Mouse (Mus musculus): ENCODE measurements around the gene Lce1f. TPM values are rescaled to one million over a fixed set of nuclear protein-coding genes. Genes with fewer than 3 reads are reported as not detected.

Lce1f gene
- polyA plus RNA-seq, 1 experiment = not detected

- TF ChIP-seq GATA1 (IDR thresholded peaks at IDR 0.05; ENCODE audit: low read length) (no peak), TAL1 (IDR thresholded peaks at IDR 0.05; ENCODE audit: low read length) (no peak)
- no peaks in the 10 kb centered on the region for H3K36me3 ChIP-seq (ENCODE audit: control insufficient read depth)
- H3K4me3 ChIP-seq (replicated peaks) = no peak within 1 kb of the TSS
- no peaks in the 10 kb centered on the region for H3K27me3 ChIP-seq (ENCODE audit: control insufficient read depth)
- H3K4me1 ChIP-seq (ENCODE audit: control insufficient read depth) = no peaks in the 10 kb centered on the region
- H3K9me3 ChIP-seq (ENCODE audit: control insufficient read depth, low read length) = no peaks in the 10 kb centered on the region
These were observed 33.0 kb downstream of the Lce1f start, which contains the start of gene Lce1d for GRCm38 (mm10) chr3:92687110-92687509. Gene Lce1d (minus strand): TSS chr3:92687210.

- Histone ChIP-seq H3K9me3 (ENCODE audit: control insufficient read depth, low read length) (no peaks in the 10 kb centered on the region), H3K36me3 (ENCODE audit: control insufficient read depth) (no peaks in the 10 kb centered on the region), H3K4me3 (replicated peaks) (no peak within 1 kb of the TSS), H3K4me1 (ENCODE audit: control insufficient read depth) (no peaks in the 10 kb centered on the region), H3K27me3 (ENCODE audit: control insufficient read depth) (no peaks in the 10 kb centered on the region)
- TF ChIP-seq TAL1 (IDR thresholded peaks at IDR 0.05; ENCODE audit: low read length) (no peak), GATA1 (IDR thresholded peaks at IDR 0.05; ENCODE audit: low read length) (no peak)
These were observed 41.2 kb downstream of the Lce1f start, which contains the start of gene Lce1c for GRCm38 (mm10) chr3:92678947-92679346. Gene Lce1c (plus strand): TSS chr3:92679247.

- Histone ChIP-seq H3K4me3 (replicated peaks) (no peak within 1 kb of the TSS), H3K27me3 (ENCODE audit: control insufficient read depth) (no peaks in the 10 kb centered on the region), H3K9me3 (ENCODE audit: control insufficient read depth, low read length) (no peaks in the 10 kb centered on the region), H3K4me1 (ENCODE audit: control insufficient read depth) (no peaks in the 10 kb centered on the region), H3K36me3 (ENCODE audit: control insufficient read depth) (no peaks in the 10 kb centered on the region)
- TF ChIP-seq GATA1 (IDR thresholded peaks at IDR 0.05; ENCODE audit: low read length) (no peak), TAL1 (IDR thresholded peaks at IDR 0.05; ENCODE audit: low read length) (no peak)
These were observed 49.9 kb downstream of the Lce1f start, which contains the start of gene Lce1a2 for GRCm38 (mm10) chr3:92670215-92670614. Gene Lce1a2 (minus strand): TSS chr3:92670315.

Other genes starting within 250 kb of the Lce1f start
- not detected in 2 replicates for gene Sprr1a, start 234.5 kb downstream of the Lce1f start, polyA plus RNA-seq (2012)
- gene Sprr4, start 219.9 kb downstream of the Lce1f start, polyA plus RNA-seq (2012) = not detected in 2 replicates
- not detected in 2 replicates for gene 2310046K23Rik, start 185.8 kb downstream of the Lce1f start, polyA plus RNA-seq (2012)
- gene Ivl, start 146.6 kb downstream of the Lce1f start, polyA plus RNA-seq (2012) = not detected in 2 replicates
- gene Smcp, start 131.4 kb downstream of the Lce1f start, polyA plus RNA-seq (2012) = not detected in 2 replicates
- gene 2210017I01Rik, start 112.9 kb downstream of the Lce1f start, polyA plus RNA-seq (2012) = not detected in 2 replicates
- gene Lce6a, start 98.7 kb downstream of the Lce1f start, polyA plus RNA-seq (2012) = not detected in 2 replicates
- gene Lce1a1, start 72.0 kb downstream of the Lce1f start, polyA plus RNA-seq (2012) = not detected in 2 replicates
- gene Lce1b, start 63.4 kb downstream of the Lce1f start, polyA plus RNA-seq (2012) = not detected in 2 replicates
- not detected in 2 replicates for gene Lce1a2, start 50.0 kb downstream of the Lce1f start, polyA plus RNA-seq (2012)
- gene Lce1c, start 41.1 kb downstream of the Lce1f start, polyA plus RNA-seq (2012) = not detected in 2 replicates
- gene Lce1d, start 33.1 kb downstream of the Lce1f start, polyA plus RNA-seq (2012) = not detected in 2 replicates
- not detected in 2 replicates for gene Lce1e, start 11.3 kb downstream of the Lce1f start, polyA plus RNA-seq (2012)
- gene Gm38119, start 18.7 kb upstream of the Lce1f start, polyA plus RNA-seq (2012) = not detected in 2 replicates
- not detected in 2 replicates for gene Lce1g, start 32.0 kb upstream of the Lce1f start, polyA plus RNA-seq (2012)
- not detected in 2 replicates for gene Lce1h, start 44.7 kb upstream of the Lce1f start, polyA plus RNA-seq (2012)
- gene Lce1i, start 58.5 kb upstream of the Lce1f start, polyA plus RNA-seq (2012) = not detected in 2 replicates
- not detected in 2 replicates for gene Lce1j, start 70.2 kb upstream of the Lce1f start, polyA plus RNA-seq (2012)
- not detected in 2 replicates for gene Lce1k, start 87.5 kb upstream of the Lce1f start, polyA plus RNA-seq (2012)
- not detected in 2 replicates for gene Kprp, start 106.9 kb upstream of the Lce1f start, polyA plus RNA-seq (2012)
- gene Lce1l, start 130.9 kb upstream of the Lce1f start, polyA plus RNA-seq (2012) = not detected in 2 replicates
- gene 2310050C09Rik, start 149.9 kb upstream of the Lce1f start, polyA plus RNA-seq (2012) = not detected in 2 replicates
- not detected in 2 replicates for gene Lce3a, start 205.9 kb upstream of the Lce1f start, polyA plus RNA-seq (2012)
- not detected in 2 replicates for gene Lce3b, start 212.6 kb upstream of the Lce1f start, polyA plus RNA-seq (2012)
- not detected in 2 replicates for gene Lce3c, start 224.1 kb upstream of the Lce1f start, polyA plus RNA-seq (2012)
- not detected in 2 replicates for gene Lce3d, start 237.0 kb upstream of the Lce1f start, polyA plus RNA-seq (2012)
- not detected in 2 replicates for gene Lce3e, start 246.7 kb upstream of the Lce1f start, polyA plus RNA-seq (2012)